Mouse (Mus musculus): ENCODE measurements around the gene Pmepa1.

DNA sequence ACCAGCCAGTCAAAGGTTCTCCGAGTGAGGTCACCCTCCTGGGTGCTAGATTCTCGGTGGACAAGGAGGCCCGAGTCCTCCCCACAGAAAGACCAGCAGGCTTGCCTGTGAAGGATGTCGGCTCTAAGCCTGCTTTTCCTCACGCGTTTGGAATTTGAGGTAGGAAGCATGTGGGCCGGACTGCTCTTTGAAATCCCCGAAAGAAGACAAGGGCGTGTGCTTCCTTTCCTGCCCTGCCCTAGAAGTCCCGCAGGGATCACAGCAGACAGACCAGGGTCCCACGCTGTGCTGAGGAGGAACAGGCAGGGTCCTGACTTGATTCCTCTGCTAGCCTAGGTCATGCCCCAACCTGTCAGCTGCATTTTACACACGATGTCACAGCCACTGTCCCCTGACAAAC, 28.7 kb upstream of the Pmepa1 start:
- no peak for TF ChIP-seq MYB (IDR thresholded peaks at IDR 0.05; ENCODE audit: low read depth, low read length)
- no peak for TF ChIP-seq POLR2A (IDR thresholded peaks at IDR 0.05; ENCODE audit: control insufficient read depth in 1 of 2, insufficient read depth in 1 of 2, low read depth in 1 of 2, low read length in 2 of 2, poor library complexity in 1 of 2)
- TF ChIP-seq MYC (IDR thresholded peaks at IDR 0.05; ENCODE audit: low read depth, low read length), result no peak
- TF ChIP-seq CTCF (IDR thresholded peaks at IDR 0.05 in 2 of 3, conservative IDR thresholded peaks at IDR 0.05 in 1 of 3; ENCODE audit: control insufficient read depth in 1 of 3, insufficient read depth in 1 of 3, low read depth in 2 of 3, low read length in 3 of 3, poor library complexity in 1 of 3, severe bottlenecking in 1 of 3), result no peak

Measured in MEL (cell line).